Mouse (Mus musculus) ovary, adult 18-20 months (tissue): Measurements from ENCODE around the gene Dusp3.
A peak's percentile ranks its signal among the peaks of the same experiment; 100 is the strongest.

ENCODE experiments used
- DNase-seq: peaks from one replicate; pipeline ENCODE4 v3.0.0; 2022; ENCODE audit warnings: low spot score, mixed read lengths

Gene Dusp3

DNA sequence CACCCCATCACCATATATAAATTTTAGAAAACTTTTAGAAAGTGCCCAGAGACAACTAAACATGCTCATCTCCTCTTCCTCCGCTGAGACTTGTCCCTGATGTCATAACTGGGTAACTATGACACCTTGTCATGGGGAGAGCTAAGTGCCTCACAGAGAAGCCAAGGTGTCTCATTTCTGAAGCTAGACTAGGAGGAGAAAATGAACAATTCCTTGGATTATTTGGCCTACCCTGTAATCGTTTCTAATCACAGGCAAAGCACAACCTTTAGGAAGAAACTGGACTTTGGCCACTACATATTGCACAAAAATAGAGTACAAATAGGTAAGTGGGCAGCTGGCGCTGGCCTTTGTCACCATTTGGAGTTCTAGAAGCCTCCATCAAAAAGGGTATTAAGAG, at the start of gene Dusp3:
Gene Dusp3 (minus strand): TSS at position 101 of the 400 bp plus-strand sequence.
- no peak for DNase-seq

GRCm38 (mm10) chr11:102036336-102036735, 49.5 kb upstream of the Dusp3 start:
- DNase-seq = peak; percentile 47

DNA sequence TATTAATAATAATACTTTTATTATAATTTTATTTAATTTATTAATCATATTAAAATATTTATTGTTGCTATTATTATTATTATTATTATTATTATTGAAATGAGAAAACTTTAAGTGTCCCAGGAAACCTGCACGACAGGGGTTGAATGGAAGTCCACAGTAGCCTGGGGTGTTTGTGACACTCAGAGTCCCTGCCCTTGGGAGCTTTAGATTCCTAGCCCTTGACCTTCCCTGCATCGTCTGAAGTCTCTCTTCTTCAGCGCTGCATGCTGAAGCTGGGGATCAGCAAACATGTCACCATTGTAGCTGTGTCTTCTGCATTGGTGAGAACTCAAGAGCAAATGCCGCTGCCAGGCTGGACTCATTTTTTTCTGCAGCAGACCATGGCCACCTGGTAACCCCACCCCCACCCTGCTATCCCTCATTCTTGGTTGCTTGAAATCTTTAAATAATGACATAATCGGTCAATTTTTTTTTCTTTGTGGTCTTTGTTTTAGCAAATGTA, 48.7 kb upstream of the Dusp3 start:
- DNase-seq = no peak

- DNase-seq = peak; percentile 50
Measured at GRCm38 (mm10) chr11:102034887-102035286, 48.1 kb upstream of the Dusp3 start.

- DNase-seq = no peak
Measured at GRCm38 (mm10) chr11:102033055-102033591, 46.3 kb upstream of the Dusp3 start.

GRCm38 (mm10) chr11:102031149-102031548, 44.3 kb upstream of the Dusp3 start:
- DNase-seq = no peak

DNA sequence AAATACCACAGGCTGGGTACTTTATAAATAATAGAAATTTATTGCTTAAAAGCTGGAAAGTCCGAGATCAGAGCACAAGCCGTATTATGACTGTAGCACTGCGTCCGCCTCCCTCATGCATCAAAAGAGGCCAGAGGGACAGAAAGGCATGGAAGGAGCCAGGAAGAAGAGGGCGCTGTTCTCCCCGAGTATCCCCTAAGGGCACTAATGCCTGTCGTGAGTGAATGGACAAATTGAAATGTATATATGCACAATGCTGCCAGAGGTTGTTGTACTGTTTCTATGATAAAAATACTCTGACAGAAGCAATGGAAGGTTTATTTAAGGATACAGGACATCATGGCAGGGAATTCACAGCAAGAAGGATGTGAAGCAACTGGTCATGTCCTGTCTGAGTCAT, 43.2 kb upstream of the Dusp3 start:
- no peak for DNase-seq

GRCm38 (mm10) chr11:102029304-102029703, 42.5 kb upstream of the Dusp3 start:
- DNase-seq = no peak

GRCm38 (mm10) chr11:102028087-102028816, 41.4 kb upstream of the Dusp3 start, which contains the start of gene Mpp3:
Gene Mpp3, minus strand, starts transcription at chr11:102028461.
- DNase-seq = no peak

GRCm38 (mm10) chr11:102027361-102028017, 40.7 kb upstream of the Dusp3 start:
- DNase-seq = no peak

GRCm38 (mm10) chr11:102026694-102027360, 40.0 kb upstream of the Dusp3 start:
- DNase-seq = peak; percentile 77

GRCm38 (mm10) chr11:102025991-102026660, 39.3 kb upstream of the Dusp3 start:
- DNase-seq = no peak

DNA sequence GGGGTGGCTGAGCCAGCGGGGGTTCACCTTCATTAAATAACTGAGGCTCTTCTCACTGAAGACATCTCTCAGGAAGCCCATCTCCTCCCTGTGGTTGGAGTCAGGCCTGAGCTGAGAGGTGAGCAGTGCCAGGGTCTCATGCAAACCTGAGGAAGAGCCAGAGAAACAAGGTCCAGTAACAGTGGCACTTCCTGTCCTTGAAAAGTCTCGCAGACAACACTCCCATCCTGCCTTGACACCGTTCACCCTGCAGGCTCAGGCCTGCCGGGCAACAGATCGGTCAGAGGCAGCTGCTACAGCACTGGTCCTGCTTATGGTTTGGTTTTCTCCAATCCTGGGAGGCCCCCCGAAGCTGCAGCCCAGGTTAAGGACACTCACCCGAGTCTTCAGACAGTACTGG, 38.5 kb upstream of the Dusp3 start:
- DNase-seq = no peak

DNA sequence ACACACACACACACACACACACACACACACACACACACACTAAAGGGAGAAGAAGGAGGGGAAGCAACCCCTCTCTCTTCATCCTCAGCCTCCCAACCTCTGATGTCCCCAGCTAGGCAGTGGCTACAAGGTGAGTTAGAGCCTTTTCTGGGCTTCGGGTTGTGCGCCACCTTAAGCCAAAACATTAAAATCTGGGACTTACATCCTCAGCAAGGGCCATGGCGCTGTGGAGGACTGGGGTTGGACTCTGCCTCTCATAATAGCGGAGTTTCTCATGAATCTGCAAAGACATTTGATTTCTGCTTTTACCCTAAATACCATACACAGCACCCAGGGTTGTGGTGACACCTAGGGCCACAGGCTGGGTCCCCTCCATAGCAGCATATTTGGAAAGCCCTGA, 38.1 kb upstream of the Dusp3 start:
- DNase-seq = no peak

GRCm38 (mm10) chr11:102024084-102024758, 37.4 kb upstream of the Dusp3 start:
- no peak for DNase-seq

DNA sequence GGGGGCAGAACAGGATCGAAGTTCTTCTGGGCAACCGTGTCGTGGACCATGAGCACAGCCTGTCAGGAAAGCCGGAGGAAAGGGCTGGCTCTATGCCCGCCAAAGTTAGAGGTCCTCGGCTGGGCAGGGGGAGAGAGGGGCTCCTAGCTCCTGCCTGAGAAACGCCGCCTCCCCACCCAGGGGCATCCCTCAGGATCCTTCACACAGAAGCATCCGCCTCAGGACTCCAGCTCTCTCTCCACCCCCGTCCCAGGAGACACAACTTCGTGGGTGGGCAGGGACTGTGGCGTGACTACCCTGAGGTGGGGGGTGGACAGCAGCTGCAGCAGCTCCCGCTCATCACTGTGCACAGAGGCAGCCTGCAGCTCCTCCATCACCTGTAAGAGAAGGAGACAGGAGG, 36.6 kb upstream of the Dusp3 start:
- no peak for DNase-seq

DNA sequence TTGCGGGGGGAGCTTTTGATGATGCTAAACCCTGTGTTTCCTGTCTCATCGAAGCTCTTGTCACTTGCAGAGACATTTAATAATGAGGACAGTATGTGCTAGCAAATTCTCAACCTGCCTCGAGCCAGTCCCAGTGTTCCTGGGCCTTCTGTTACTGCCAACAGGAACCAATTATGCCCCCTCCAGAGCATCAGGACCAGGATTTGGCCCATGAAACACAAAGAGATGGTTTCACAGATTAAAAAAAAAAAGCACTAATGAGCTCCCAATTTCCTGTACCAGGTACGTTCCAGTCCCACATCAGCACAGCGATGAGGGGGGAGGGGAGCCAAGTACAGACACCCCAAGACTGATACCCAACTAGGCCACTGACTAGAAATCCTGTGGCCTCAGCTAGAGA, 34.4 kb upstream of the Dusp3 start:
- DNase-seq = no peak

DNA sequence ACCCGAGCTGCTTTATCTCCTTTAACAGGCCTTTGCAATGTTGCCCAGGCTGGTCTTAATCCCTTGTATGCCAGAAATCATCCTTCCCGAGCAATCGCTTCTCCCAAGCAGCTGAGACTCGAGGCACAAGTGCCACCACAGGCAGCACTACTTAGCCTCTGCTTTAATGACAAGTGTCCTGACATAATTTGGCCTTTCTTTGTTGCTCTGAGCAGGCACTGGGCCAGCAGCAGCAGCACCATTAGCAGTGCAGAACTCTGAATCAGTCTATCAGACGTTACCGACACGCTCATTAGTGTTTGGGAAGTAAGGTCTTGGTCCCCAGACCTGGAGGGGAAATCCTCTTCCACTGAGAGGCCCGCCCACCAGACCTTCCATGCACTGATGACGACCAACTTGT, 32.9 kb upstream of the Dusp3 start:
- no peak for DNase-seq

DNA sequence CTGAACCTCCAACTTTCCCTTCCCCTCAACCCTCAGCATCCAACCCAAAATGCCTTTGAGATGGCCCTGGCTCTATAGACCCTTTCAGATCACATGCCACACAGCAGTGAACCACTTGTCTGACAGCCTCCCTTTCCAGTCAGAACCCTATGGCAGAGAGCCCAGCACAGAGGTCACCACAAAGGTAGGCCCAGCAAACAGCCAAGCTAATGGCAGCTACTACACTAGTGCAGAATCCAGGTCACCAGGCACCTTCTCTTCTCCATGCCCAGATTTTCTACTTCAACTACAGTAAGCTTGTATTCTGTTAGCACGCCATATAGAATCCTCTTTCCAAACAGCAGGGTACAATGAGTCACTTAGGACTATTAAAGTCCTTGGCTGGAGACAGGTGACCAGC, 29.3 kb upstream of the Dusp3 start:
- no peak for DNase-seq

DNA sequence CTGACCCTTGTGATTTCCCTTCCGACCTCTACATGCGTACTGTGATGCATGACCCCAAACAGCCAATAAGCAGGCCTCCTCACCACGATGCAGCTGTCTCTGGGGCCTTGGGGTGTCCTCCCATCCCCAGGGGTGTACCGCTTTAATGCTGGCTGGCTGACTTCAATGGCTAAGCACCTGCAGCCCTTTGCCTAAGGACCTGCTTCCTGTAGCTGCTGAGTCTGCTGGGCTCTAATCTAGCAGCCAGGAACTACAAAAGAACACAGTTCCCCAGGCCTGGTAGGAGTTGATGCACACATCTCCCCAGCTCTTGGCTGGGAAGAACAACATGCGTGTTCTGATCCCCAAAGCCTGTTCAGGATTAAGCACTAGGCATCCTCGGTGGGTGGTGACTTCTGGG, 28.7 kb upstream of the Dusp3 start:
- no peak for DNase-seq

DNA sequence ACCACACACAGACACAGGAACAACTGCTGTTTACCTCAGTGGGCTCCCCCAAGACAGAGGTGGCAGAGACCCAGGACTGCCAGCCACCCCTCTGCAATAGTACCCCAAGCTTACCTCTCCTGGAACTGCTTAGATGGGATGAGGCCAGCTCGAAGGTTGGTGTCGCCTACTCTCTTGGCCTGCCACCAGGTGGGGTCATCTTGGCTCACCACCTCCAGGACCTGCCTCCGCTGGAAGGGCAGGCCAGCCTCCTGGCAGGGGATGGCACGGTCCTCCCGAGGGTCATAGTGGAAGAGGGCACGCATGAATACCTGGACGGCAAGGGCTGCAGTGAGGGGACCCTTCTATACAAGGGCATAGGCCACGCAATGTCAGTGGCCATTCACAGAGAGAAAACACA, 26.4 kb upstream of the Dusp3 start:
- DNase-seq = no peak

GRCm38 (mm10) chr11:102011510-102011909, 24.7 kb upstream of the Dusp3 start:
- DNase-seq = no peak
